Mouse (Mus musculus): ENCODE results near the gene Pax5. TPM values are rescaled to one million over a fixed set of nuclear protein-coding genes. Genes with fewer than 3 reads are reported as not detected.

The Pax5 gene
- 13.3 and 50.4 TPM in 2 replicates for polyA plus RNA-seq (2012; rRNA removed; ENCODE audit: low replicate concordance)

DNA sequence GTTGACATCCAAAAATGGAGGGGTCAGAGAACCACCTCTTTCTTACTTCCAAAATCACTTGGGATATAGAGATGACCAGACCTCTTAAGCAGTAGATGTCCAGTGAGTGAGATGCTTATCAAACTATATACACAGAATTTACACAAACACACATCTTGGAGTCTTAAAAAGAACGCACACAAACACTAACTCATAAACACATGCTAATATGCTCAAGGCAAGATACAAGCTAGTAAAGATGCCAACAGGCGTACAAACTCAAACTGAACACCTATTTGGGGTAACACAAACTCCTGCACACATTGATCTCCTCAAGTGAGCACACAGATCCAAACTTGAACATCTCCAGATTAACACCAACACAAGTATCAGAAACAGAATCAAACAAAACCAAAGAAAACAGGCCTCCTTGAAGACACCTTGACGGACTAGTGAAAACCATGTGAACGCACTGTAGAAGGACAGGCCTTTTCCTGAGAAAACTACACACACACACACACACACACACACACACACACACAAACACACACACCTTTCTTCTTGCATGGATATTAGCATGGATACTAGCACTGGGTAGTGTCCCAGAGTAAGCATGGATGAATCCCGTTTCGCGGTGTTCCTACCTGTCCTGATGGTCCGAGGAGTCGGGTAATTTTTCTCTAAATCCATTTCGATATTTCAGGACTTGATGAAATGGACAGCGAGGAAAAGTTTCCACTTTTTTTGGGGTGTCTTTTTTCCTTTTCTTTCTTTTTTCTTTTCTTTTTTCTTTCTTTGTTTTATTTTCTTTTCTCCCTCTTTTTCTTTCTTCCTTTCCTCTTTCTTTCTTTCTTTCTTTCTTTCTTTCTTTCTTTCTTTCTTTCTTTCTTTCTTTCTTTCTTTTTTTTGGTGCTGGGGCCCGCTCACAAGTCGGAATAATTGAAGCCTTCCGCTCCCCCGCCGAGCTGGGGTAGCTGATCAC is at the start of gene Pax5:
TSS of gene Pax5 (minus strand) at position 748 of the 961 bp plus-strand sequence.

DNA sequence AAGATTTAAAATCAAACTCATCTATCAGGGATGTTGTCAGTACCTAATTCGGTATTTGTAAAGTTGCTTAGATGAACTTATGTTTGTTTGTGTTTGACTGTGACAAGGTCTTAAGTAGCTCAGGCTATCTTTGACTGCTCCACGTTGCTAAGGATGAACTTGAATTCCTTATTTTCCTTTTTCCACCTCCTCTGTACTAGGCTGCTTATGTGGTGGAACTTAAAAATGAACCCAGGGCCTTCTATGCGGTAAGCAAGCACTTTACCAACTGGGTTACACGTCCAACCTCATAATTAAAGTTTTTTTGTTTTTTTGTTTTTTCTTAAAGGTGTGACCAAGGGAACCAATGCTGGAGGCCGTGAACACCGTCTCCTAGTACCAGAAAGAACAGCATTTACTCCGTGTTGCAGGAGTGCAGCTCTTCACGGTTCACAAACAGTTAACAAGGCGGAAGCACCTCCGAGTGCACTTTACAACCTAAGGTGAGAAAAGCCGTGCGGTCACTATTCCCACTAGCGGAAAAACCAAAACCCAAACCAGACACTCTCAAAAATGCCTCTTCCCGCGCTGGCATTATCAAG is 45.4 kb upstream of the Pax5 start, which contains the start of gene Zcchc7:
TSS of gene Zcchc7 (plus strand) at position 325 of the 581 bp plus-strand sequence.

Other genes starting within 250 kb of the Pax5 start
- gene Zcchc7, start 45.4 kb upstream of the Pax5 start, polyA plus RNA-seq (2012; rRNA removed; ENCODE audit: low replicate concordance) = 9.4 and 20.4 TPM in 2 replicates

Data from mammary gland, adult 2 months (tissue).